Mouse (Mus musculus) right cerebral cortex, adult 2 months (tissue): ENCODE data around the gene Zfp57.

Experiments
- DNase-seq, 2 experiments: peaks; one replicate each; pipeline ENCODE4 v3.0.0; 2021 to 2022; ENCODE audit warnings: low spot score in 2 of 2

Zfp57 gene

DNA sequence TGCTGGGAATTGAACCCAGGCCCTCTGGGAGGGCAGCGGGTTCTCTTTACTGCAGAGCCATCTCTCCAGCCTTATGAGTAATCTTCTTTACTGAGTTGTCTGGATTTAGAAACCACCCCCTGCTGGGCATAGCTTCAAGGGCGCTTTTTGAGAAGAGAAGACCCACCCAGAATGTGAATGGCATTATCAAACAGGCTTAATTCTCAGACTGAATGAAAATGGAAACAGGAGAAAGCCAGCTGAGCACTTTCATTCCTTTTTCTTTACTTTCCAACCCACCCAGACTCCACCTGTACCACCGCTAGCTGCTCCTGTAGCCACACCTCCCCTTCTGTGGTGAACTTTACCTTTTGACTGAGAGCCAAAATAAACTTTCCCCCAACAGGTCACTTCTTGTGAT is 5.5 kb upstream of the Zfp57 start:
- DNase-seq: no peak

- DNase-seq: peak; percentile 82 to 89
Measured at GRCm38 (mm10) chr17:36997033-36997735, 3.8 kb upstream of the Zfp57 start.

DNA sequence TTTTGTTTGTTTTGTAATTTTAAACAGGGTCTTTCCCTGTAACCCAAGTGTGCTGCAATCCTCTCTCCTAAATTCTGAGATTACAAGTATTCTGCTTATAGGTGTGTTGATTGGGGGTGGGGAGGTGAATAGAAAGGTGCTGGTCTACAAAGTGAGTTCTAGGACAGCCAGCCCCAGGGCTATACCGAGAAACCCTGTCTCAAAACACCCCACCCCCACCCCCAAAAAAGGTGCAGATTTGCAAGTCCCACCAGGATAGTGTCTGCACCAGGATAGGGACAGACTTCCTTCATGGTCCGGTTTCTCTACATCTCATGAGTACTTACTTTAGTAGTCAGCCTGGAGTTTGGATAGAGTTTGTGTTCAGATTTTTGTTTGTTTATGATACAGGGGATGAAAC is 2.5 kb upstream of the Zfp57 start:
- no peak for DNase-seq

- peak; percentile 34 to 54 for DNase-seq
Measured at GRCm38 (mm10) chr17:37002364-37003330, 1.7 kb downstream of the Zfp57 start.

DNA sequence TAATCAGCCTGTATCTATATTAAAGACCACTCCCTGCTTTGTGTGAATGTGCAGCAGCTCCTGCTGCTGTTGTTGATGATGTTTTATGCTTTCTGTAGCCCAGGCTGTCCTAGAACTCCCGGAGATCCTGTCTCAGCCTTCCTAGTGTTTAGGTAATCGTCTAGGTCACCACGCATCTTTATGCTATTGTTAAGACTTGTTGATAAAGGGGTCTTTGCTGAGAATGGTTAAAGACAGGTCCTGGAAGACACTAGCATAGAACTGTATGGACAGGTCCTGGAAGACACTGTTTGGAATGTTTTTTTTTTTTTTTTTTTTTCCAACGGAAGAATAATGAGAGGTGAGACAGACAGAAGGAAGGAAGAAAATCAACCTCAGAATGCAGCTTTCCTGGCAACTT is 2.4 kb downstream of the Zfp57 start:
- no peak for DNase-seq

DNA sequence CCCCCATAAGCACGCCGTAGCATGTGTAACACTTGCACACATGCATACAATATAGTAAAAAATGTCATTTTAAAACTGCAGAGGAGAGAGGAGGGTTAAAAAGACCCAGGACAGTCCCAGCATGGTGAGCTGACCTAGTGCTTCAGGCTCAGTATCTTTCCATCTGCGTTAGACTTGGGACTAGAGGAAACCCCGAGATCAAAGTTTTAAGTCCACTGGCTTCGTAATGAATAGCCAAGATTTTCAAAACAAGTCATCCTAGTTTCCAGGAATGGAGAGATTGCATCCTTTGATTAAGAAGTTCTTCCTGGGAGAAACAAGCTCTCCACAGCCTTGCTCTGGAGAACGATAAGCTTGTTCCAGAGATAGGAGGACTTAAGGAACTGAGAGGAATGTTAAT is 7.2 kb downstream of the Zfp57 start:
- DNase-seq: no peak

- no peak for DNase-seq
Measured at GRCm38 (mm10) chr17:37009460-37010042, 8.6 kb downstream of the Zfp57 start.

DNA sequence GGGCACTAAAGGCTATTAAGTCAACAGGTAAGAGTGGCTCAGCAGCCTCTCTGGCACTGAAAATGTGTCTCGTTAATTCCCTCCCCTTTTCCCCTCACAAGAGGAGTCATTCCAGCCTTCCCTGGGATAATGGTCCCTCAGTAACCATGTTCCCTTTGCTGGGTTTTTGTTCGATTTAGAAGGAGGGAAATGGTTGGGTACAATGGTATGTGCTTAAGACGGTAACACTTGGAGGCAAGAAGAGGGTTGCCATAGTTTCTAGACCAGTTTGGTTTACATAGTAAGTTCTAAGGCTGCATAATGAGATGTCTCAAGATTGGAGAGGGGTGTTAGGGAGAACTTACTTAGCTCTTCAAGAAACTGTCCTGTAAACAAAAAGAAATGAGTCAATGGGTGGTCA is 10.8 kb downstream of the Zfp57 start:
- no peak for DNase-seq

GRCm38 (mm10) chr17:37012141-37012540 is 11.2 kb downstream of the Zfp57 start:
- DNase-seq: no peak

DNA sequence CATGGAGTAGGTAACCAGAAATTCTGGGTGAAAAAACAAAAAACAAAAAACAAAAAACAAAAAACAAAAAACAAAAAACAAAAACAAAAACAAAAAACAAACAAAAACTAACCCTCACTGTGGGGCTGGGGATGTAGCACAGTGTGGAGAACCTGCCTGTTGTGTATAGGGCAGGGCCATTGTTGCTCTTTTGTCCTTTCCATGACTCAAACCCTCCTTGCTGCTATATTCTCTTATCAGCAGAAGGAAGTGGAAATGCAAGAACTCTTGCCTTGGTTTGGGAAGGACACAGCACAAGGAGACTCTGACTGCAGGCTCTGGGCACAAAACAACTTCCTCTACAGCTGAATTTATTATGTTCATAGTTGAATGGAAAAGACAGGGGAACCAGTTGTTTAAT is 15.4 kb downstream of the Zfp57 start:
- DNase-seq: no peak

DNA sequence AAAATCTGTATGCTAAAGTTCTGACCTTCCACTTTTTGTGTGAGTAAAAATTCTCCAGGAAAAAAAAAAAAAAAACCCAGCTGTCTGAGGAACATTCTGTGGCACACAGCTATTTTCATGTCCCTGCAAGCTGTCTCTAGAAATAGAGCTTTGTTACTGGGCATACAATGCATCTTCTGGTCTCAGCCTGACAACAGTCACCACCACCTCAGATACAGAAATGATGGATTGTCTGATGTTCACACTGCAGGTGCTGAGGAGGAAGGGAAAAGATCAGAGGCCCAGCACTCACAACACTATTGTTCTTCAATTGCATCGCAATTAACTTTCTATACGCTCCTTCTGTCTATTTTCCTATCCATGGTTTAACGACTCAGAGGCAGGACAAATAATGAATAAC is 17.4 kb downstream of the Zfp57 start:
- DNase-seq: peak; percentile 11 to 31

DNA sequence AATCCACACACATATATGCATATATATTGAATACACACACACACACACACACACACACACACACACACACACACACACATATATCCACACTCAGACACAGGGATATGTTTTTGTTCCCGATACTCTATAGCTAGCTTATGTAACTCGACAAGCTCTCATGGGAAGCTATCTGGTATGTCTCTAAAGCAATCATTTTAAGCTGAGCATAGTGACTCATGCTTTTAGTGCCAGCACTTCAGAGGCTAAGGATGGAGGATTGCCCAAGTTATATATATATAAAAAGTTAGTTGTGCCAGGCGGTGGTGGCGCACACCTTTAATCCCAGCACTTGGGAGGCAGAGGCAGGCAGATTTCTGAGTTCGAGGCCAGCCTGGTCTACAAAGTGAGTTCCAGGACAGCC is 18.3 kb downstream of the Zfp57 start:
- peak; percentile 3 to 37 for DNase-seq

DNA sequence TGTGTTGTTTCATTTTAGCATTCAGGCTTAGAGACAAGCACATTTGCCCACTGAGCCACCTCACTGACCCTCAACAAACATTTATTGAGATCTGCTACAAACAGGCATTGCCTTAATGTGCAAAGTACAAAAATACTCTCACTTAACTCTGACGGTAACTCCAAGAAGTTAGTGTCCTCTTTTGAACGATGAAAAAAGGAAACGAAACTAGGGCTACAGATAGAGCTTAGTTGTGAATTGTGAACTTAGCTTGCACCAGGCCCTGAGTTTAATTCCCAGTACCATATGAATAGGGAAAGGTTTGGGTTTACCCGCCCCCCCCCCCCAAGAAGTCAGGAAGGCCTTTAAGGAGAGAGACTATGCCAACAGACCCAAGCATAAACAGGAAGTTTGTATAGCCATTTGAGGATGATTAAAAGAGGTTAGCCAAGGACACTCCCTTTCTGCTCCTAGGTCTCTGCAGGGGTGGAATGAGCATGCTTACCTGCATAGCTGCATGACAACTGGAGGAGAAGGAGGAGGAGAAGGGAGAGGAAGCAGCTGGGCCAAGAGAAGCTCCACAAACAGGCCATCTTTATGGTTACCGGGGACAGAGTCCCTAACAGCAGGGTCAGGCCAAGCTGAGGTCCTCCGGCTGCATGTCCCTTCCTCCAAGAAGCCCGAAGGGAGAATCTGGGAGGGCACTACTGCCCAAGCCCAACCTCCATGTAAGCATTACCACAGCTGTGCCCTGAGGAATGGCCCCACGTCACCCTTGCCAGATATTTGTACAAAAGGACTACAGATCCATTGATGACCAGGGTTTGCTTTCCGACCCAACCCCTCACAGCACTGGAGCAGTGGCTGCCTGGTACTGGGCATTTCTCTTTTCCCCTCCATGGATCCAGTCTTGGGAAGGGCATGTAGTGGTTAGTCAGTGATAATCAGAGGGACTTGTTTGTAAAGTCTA is 21.9 kb downstream of the Zfp57 start, which contains the start of gene Mog:
TSS of gene Mog (minus strand) at position 771 of the 949 bp plus-strand sequence.
- peak in 1 of 2 experiments; percentile 3 for DNase-seq

GRCm38 (mm10) chr17:37026425-37026824 is 25.5 kb downstream of the Zfp57 start:
- no peak for DNase-seq

GRCm38 (mm10) chr17:37027486-37027885 is 26.5 kb downstream of the Zfp57 start:
- DNase-seq: no peak

- DNase-seq: no peak
Measured at GRCm38 (mm10) chr17:37028212-37028611, 27.2 kb downstream of the Zfp57 start.

GRCm38 (mm10) chr17:37028683-37029120 is 27.7 kb downstream of the Zfp57 start:
- peak; percentile 95 to 98 for DNase-seq

DNA sequence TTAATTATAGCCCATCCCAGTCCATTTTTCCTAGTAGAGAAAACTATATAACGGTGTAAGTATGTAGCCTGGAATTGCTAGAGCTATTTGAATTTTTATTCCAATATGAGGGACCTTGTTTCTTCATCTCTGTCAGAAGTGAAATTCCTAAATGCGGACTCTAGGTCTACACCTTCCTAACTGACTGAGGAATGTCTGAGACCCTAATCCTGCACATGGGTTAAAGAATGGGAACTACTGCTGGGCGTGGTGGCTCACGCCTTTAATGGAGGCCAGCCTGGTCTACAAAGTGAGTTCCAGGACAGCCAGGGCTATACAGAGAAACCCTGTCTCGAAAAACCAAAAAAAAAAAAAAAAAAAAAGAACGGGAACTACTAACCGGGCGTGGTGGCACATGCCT is 28.2 kb downstream of the Zfp57 start:
- no peak for DNase-seq

- peak in 1 of 2 experiments; percentile 17 for DNase-seq
Measured at GRCm38 (mm10) chr17:37039127-37039894, 38.3 kb downstream of the Zfp57 start.

DNA sequence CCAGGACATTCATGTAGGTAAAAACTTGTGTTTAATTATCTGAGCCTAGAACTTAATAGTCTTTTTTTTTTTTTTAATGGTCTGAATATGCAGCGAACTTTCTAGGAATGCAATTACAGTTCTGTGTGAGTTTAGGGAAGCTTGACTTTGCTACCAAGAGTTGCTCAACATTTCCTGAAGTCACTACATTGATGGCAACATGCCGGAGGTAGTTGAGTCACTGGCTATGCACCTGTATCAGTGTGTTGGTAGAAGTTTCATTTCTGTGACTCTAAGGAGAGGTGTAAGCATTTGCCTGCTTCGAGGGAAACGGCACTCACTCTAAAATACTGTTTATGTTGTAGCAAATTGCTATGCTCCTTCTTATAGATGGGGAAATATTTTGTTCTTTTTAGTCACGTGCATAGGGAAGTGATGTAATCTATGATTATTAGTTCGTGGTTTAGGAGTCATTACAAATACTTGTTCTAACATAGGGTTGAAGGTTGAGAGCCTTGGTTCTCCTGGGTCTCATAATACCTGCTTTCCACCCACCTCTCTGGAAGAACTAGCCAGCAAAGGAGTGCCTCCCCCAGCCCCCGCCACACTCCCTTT is 43.8 kb downstream of the Zfp57 start:
- no peak for DNase-seq
